Mouse (Mus musculus): ENCODE measurements around the gene Gramd4.
A peak's percentile ranks its signal among the peaks of the same experiment; 100 is the strongest.

Gene Gramd4

DNA sequence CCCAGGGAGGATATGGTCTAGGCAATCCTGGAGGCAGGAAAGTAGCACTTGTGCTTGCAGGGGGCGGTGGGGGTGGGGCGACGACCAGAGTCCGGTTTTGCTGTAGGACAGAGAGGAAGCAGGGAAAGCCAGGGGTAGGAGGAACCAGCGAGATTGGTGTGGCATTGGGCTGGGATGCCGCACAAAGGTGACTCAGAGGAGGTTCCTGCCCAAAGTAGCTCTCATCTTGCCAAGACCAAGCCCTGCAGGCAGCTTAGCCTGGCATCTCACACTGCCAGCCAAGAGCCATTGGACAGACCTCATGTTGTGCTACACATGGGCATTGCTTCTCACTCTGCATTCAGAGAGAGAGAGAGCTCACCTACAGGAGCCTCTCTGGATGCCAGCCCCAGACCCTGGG lies at the start of gene Gramd4:
Gene Gramd4 (plus strand): TSS at position 283 of the 400 bp plus-strand sequence.
- DNase-seq (ENCODE audit: low read depth, low spot score): no peak

- no peak for DNase-seq (ENCODE audit: low read depth, low spot score)
Observed at GRCm38 (mm10) chr15:86013130-86013529, 44.4 kb upstream of the Gramd4 start.

GRCm38 (mm10) chr15:86013656-86014055 lies 43.8 kb upstream of the Gramd4 start:
- DNase-seq (ENCODE audit: low read depth, low spot score): no peak

GRCm38 (mm10) chr15:86015026-86015425 lies 42.5 kb upstream of the Gramd4 start:
- no peak for DNase-seq (ENCODE audit: low read depth, low spot score)

GRCm38 (mm10) chr15:86015860-86016541 lies 41.5 kb upstream of the Gramd4 start:
- peak; percentile 67 for DNase-seq (ENCODE audit: low read depth, low spot score)

- no peak for DNase-seq (ENCODE audit: low read depth, low spot score)
Observed at GRCm38 (mm10) chr15:86017336-86017735, 40.2 kb upstream of the Gramd4 start.

- DNase-seq (ENCODE audit: low read depth, low spot score): no peak
Observed at GRCm38 (mm10) chr15:86018753-86019512, 38.6 kb upstream of the Gramd4 start.

DNA sequence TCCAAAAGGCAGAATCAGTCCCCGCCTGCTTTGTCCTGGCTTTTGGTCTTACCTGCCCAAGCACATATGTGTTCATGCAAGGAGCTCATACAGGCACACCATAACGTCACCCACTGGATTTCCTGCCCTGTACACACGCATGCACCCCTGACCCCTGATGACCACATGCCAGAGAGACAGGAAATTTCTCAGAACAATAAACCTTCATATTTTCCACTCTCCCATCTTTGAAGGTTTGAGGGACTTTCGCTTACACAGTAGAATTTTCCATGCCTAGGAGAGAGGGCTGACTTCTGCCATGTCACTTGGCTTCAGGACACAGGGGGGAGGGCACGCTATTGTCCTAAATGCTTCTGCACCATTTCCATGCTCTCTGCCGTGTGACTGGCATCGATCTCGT lies 37.5 kb upstream of the Gramd4 start:
- peak; percentile 64 for DNase-seq (ENCODE audit: low read depth, low spot score)

DNA sequence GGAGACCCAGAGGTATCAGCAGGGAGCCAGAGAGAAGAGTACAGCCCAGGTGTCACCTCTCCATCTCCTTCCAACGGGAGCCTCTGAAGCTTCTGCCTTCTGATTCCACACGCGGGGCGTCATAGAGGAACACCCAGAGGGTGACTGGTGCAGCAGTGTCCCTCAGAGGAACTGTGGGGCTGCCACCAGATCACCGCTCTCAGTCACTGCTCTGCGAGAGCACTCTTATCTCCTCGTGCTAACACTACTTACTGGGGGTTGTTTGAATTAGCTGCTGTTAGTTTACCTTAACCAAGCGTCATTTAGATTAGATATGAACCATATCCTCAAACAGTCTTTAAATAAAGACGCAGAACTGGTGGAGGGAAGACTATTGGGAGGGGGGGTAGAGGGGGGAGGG lies 36.2 kb upstream of the Gramd4 start:
- DNase-seq (ENCODE audit: low read depth, low spot score): no peak

- DNase-seq (ENCODE audit: low read depth, low spot score): no peak
Observed at GRCm38 (mm10) chr15:86021971-86022370, 35.5 kb upstream of the Gramd4 start.

GRCm38 (mm10) chr15:86027871-86028270 lies 29.6 kb upstream of the Gramd4 start:
- peak; percentile 58 for DNase-seq (ENCODE audit: low read depth, low spot score)

DNA sequence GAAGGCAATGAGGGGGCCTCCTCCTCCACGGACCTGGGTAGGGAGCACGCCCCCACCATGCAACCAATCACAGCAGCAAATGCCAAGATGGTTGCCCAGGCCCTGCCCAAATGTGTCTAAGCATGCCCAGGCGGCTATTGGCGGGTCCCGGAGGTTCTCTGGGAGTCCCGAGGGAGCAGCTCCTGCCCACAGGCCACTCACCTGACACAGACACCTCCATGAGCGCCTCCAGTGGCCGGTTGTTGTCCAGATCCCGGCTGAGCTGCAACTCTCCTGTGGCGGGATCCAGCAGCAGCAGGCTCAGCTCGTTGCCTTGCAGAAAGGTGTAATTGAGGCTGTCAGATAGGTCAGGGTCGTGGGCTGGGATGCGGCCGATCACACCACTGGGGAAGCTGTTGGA lies 27.5 kb upstream of the Gramd4 start:
- no peak for DNase-seq (ENCODE audit: low read depth, low spot score)

- DNase-seq (ENCODE audit: low read depth, low spot score): peak; percentile 72
Observed at GRCm38 (mm10) chr15:86032811-86033190, 24.7 kb upstream of the Gramd4 start.

DNA sequence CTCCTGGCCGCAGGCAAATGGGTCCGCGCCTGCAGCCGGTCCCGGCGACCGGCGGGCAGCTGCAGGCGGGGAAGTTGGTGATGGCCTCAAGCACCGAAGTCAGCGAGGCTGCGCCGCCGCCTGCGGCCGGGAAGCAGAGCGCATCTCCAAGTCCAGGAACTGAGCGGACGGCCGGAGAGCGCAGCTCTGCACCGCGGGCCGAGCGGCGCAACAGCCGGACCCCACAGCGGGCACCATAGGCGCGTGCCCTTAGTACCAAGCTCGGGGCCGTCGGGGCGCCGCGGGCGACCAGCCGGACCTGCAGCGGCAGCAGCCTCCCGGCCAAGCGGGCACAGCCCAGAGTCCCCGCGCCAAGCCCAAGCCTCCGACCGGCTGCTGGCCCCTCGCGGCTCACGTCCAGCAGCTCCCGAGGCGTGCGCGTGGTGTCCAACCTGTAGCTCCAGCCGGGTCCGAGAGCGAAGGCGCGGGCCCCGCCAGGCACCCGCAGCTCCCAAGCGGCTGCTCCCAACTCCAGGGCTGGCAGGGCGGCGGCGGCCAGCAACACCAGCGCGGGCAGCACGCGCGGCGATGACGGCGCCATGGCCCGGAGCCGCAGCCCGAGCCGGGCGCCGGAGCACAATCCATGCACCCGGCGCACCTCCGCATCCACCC lies 24.2 kb upstream of the Gramd4 start, which contains the start of gene Celsr1:
Gene Celsr1 (minus strand): TSS at position 587 of the 651 bp plus-strand sequence.
- DNase-seq (ENCODE audit: low read depth, low spot score): peak; percentile 68

- DNase-seq (ENCODE audit: low read depth, low spot score): peak; percentile 93
Observed at GRCm38 (mm10) chr15:86034021-86034523, 23.4 kb upstream of the Gramd4 start.

DNA sequence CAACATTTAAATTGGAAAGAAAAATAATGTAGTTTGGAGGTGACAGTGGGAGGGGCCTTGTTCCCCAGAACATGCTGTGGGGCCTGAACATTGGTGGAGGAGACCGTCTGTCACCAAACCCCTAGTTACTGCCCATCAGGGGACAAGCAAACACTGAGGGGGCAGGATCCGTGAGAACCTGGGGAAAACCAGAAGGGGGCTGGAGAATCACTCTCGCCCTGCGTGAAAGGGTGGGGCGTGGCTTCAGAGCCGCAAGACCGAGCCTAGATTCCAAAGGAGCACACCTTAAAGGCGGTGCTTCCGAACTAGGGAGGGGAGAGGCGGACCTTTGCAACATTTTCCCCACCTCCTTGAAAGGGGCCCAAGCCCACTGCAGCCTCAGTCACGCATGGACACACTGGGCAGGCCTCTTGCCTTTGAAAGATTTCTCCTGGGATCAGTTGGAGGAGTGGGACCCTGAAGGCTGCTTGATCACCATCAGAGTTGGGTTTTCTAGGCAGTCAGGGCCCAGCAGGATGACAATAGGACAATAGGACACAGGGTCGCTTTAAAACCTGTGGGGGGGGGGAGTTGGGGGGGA lies 22.6 kb upstream of the Gramd4 start:
- peak; percentile 66 for DNase-seq (ENCODE audit: low read depth, low spot score)

GRCm38 (mm10) chr15:86035913-86036312 lies 21.6 kb upstream of the Gramd4 start:
- DNase-seq (ENCODE audit: low read depth, low spot score): no peak

DNA sequence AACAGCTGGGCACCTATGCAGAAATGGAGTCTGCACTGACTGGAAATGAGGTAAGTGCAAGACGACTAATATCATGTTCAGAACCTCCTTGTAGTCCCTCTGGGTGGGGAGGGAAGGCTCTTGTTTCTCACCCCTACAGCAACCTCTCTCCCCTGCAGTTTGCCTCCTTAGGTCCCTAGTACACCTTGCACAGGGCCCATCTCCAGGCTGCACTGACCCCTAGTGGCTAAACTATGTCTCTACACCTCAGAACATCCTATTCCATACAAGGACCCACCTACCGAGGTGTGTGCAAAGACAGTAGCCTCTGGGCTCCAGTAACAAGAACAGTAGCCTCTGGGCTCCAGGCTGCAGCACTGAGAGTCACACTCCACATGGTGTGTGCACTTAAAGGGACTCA lies 18.7 kb upstream of the Gramd4 start:
- peak; percentile 82 for DNase-seq (ENCODE audit: low read depth, low spot score)

DNA sequence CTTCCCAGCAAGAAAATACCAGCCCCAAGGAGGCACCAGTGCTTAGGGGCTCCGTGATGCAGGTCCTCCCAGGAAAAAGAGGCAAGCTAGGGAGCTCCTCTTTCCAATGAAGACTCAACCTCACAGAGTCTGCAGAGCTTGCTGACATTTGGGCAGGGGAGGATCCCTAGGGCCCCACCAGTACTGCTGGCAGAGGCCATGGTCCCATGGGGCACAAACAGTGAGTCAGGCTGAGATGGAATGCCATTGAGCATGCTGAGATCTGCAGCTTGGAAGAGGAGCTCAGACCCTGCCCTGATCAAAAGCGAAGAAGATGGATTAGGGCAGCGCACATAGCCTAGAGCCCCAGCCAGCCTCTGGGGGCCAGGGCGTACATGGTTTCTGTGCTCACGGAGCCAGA lies 16.1 kb upstream of the Gramd4 start:
- DNase-seq (ENCODE audit: low read depth, low spot score): no peak

DNA sequence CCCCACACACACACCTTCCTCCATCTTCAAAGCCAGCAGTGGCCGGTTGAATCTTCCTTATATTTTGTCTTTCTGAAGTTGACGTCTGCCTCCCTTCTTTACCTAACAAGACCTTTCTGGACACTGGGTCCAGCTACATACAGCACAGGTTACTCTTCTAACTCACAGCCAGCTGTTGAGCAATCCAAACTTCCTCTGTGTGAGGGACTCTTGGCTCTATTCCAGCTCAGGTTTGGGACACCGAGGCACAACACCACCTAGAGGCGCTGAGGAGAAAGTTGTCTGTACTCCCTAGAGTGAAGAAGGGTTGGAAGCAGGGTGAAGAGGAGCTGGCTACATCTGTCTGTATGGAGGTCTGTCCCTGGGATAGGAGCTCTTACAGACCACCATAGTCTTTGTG lies 15.1 kb upstream of the Gramd4 start:
- DNase-seq (ENCODE audit: low read depth, low spot score): peak; percentile 49

DNA sequence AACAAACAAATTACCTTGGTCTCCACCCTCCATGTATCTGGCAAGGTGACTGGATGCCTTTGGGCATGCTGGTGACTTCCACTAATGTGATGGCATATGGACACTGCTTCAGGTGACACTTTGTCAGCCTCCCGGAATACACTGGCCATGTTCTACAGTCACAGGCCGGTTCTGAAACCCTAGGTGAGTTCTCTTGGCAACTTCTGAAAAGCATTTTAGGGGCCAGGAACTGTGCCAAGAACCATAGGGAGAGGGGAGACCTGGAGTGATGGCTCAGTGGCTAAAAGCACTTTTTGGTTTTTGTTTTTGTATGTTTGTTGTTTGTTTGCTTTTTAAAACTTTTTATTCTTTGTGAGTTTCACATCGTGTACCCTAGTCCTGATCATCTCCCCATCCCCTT lies 8.0 kb upstream of the Gramd4 start:
- no peak for DNase-seq (ENCODE audit: low read depth, low spot score)

GRCm38 (mm10) chr15:86050170-86050743 lies 7.2 kb upstream of the Gramd4 start:
- DNase-seq (ENCODE audit: low read depth, low spot score): no peak
